ENCODE assay signal across 8 mouse cellular contexts in the genomic region with DNA sequence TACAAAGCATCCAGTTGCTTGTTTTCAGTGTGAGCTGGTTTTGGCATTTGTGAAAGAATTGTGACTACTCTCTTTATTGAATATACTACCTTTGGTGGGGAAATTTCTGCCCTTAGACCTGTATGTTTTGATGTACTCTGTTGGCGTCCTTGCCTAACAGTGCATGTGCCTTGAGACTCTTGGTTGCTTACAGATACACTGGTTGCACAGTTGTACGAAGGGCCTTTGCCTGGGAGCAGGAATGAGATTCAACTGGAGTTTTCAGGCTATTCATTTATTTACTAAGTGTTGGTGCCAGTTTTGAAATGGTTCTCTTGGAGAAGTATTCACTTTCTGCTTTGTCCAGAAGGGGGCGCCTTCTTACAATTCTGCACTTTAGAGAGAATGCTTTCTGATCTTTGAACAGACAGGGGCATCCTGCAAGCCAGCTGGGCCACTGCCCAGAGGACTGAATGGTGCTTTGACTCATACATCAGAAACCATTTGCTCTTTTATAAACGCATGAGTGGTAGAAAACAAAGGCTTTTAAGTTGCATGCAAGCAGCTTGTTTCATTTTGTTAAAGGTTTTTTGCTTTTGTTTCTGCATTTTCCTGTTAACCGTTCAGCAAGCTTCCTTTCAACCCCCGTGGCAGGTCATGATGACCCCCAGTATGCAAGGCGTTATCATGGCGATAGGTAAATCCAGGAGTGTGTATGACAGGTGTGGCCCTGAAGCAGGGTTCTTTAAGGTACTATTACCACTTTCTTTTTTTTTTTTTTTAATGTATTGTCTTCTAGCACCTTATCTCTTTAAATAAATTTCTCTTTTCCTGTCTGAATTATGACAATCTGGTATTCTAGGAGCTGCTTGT.
DNase-seq lines count a peak whose midpoint lies in the region; ATAC-seq lines count a peak whose summit lies in the region.

No protein-coding gene starts in this region.

- DNase-seq in 3134 (ENCODE audit: extremely low read depth, insufficient read length, low spot score): peak; percentile 64
- peak; percentile 98 for DNase-seq in NIH3T3 (ENCODE audit: low read depth)
- DNase-seq in cerebellum, adult 9-10 months: peak; percentile 90
- DNase-seq in frontal cortex, adult 2 months (ENCODE audit: extremely low spot score in 1 of 2, low spot score in 1 of 2): peak; percentile 78 to 88
- DNase-seq in left cerebral cortex, postnatal 10 days (ENCODE audit: extremely low spot score in 1 of 2, low spot score in 2 of 2): peak; percentile 78 to 79
- peak; percentile 57 for DNase-seq in splenic B cell, adult 2 months (ENCODE audit: low read depth, low spot score)

- H3K36me3 ChIP-seq in hindbrain, embryonic 16.5 days (ENCODE audit: control insufficient read depth, insufficient read depth, low read length): no peaks in the 10 kb centered on the region; the same call in 1 of the 2 replicates
- no peaks in the 10 kb centered on the region for H3K36me3 ChIP-seq in midbrain, embryonic 16.5 days (ENCODE audit: control insufficient read depth, insufficient read depth, low read length)
- H3K36me3 ChIP-seq in splenic B cell, adult 2 months (ENCODE audit: control insufficient read depth, insufficient read depth, low read length, poor library complexity, severe bottlenecking): peaks cover 3% of the 10 kb centered on the region

- H3K4me2 ChIP-seq in hindbrain, embryonic 16.5 days (ENCODE audit: low read length): peak overlapping the region; percentile 33
- H3K4me2 ChIP-seq in midbrain, embryonic 16.5 days (ENCODE audit: low read length): no peak overlapping the region

- ATAC-seq in hindbrain, embryonic 16.5 days: peak; percentile 92
- ATAC-seq in midbrain, embryonic 16.5 days: 0 out of 2 replicates have a peak, but pooled peaks have one; percentile 64

- no peaks in the 10 kb centered on the region for H3K27me3 ChIP-seq in hindbrain, embryonic 16.5 days (replicated peaks; ENCODE audit: control insufficient read depth, insufficient read depth, low read length)
- no peaks in the 10 kb centered on the region for H3K27me3 ChIP-seq in midbrain, embryonic 16.5 days (ENCODE audit: control insufficient read depth, insufficient read depth, low read depth, low read length)
- H3K27me3 ChIP-seq in splenic B cell, adult 2 months (ENCODE audit: control insufficient read depth, insufficient read depth, low read length, poor library complexity, severe bottlenecking): no peaks in the 10 kb centered on the region

- 32% methylated on average over 8 of the region's 8 CpGs for WGBS in hindbrain, embryonic 16.5 days
- 49% methylated on average over 8 of the region's 8 CpGs for WGBS in midbrain, embryonic 16.5 days

- H3K27ac ChIP-seq in hindbrain, embryonic 16.5 days (ENCODE audit: low read depth, low read length): no peak overlapping the region
- H3K27ac ChIP-seq in midbrain, embryonic 16.5 days (ENCODE audit: low read length): no peak overlapping the region

- no peaks in the 10 kb centered on the region for H3K9me3 ChIP-seq in hindbrain, embryonic 16.5 days (ENCODE audit: control insufficient read depth, low read length)
- H3K9me3 ChIP-seq in midbrain, embryonic 16.5 days (replicated peaks; ENCODE audit: control insufficient read depth, low read length, poor library complexity, severe bottlenecking): no peaks in the 10 kb centered on the region

- no peaks in the 10 kb centered on the region for H3K4me1 ChIP-seq in hindbrain, embryonic 16.5 days (ENCODE audit: control insufficient read depth, insufficient read depth, low read depth, low read length)
- 0 out of 2 replicates have a peak, but pooled peaks cover 3% of the 10 kb centered on the region for H3K4me1 ChIP-seq in midbrain, embryonic 16.5 days (ENCODE audit: control insufficient read depth, insufficient read depth, low read length)

- intact Hi-C loops in left cerebral cortex, postnatal 10 days (cut with DNase I): no loop called here

- no peak overlapping the region for H3K4me3 ChIP-seq in hindbrain, embryonic 16.5 days (ENCODE audit: low read length)
- H3K4me3 ChIP-seq in midbrain, embryonic 16.5 days (ENCODE audit: low read depth, low read length): no peak overlapping the region

- H3K9ac ChIP-seq in hindbrain, embryonic 16.5 days (ENCODE audit: low read depth, low read length): no peak overlapping the region
- no peak overlapping the region for H3K9ac ChIP-seq in midbrain, embryonic 16.5 days (ENCODE audit: low read depth, low read length)
